Comparison of ENCODE assay signal across 13 mouse cellular contexts in the genomic region with DNA sequence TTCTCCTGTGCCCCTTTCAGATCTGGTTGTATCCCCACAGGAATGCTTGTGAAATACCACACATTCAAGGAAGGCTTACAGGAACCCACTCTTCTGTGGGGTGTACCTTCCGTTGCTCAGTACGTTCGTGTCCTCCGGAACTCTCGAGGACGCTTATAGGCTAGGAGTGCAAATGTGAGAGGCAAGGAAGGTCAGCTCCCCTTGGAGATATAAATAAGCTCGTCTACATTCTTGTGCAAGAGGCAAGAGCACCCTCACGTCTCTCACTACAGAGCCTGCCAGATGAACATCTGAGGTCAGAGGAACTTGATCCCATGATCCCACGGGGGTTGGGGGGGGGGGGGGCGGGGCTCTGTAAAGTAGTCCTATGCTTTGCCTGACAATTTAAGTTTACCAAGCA.
DNase-seq lines count a peak whose midpoint lies in the region; ATAC-seq and TF ChIP-seq lines count a peak whose summit lies in the region.
"Had no signal": no experiment of that assay in that cellular context is flagged by ENCODE, and none has a peak within 500 bp of the region (broad histone marks: within the 10 kb centered on the region; RNA-seq: fewer than 3 reads in every experiment).

No protein-coding gene starts in this region.

- intact Hi-C loops in heart, adult 2 months (cut with DNase I): loop anchor here (10.0 kb wide), 1 partner anchor 477 kb away; no protein-coding TSS in a partner anchor
- intact Hi-C loops in heart, postnatal 14 days (cut with DNase I): no loop called here

- no peak overlapping the region for H3K4me3 ChIP-seq in heart, adult 2 months
- no peak overlapping the region for H3K4me3 ChIP-seq in heart, embryonic 11.5 days (ENCODE audit: low read depth, low read length)
- H3K4me3 ChIP-seq: forebrain, embryonic 15.5 days; limb, embryonic 15.5 days; neural tube, embryonic 13.5 days had no signal

- no peak overlapping the region for H3K9ac ChIP-seq in heart, adult 2 months (ENCODE audit: low read depth, low read length)
- no peak overlapping the region for H3K9ac ChIP-seq in heart, embryonic 11.5 days (ENCODE audit: low read depth, low read length)
- H3K9ac ChIP-seq: forebrain, embryonic 15.5 days; limb, embryonic 15.5 days; neural tube, embryonic 13.5 days had no signal

- TF ChIP-seq CTCF in heart, adult 2 months (IDR thresholded peaks at IDR 0.05): no peak

- peak; percentile 65; the same call in 1 of the 2 replicates for TF ChIP-seq EP300 in heart, adult 2 months (IDR thresholded peaks at IDR 0.05; ENCODE audit: insufficient read depth, low read depth, low read length)

- H3K27me3 ChIP-seq in heart, adult 2 months (ENCODE audit: control insufficient read depth, insufficient read depth, low read length): no peaks in the 10 kb centered on the region
- no peaks in the 10 kb centered on the region for H3K27me3 ChIP-seq in heart, embryonic 11.5 days (ENCODE audit: control insufficient read depth, insufficient read depth, low read length)
- H3K27me3 ChIP-seq: forebrain, embryonic 15.5 days; limb, embryonic 15.5 days; neural tube, embryonic 13.5 days had no signal

- peak; percentile 29 to 54 for DNase-seq in heart, adult 2 months
- peak; percentile 55 for DNase-seq in adrenal gland, postnatal 10 days
- peak; percentile 38 for DNase-seq in gastrocnemius, postnatal 25 days
- peak; percentile 13 to 25 for DNase-seq in heart, postnatal 14 days
- no peak for DNase-seq in kidney, adult 11 months
- no peak for DNase-seq in frontal cortex, postnatal 14 days (ENCODE audit: low spot score in 2 of 2)

- TF ChIP-seq POLR2A in heart, adult 2 months (IDR thresholded peaks at IDR 0.05; ENCODE audit: insufficient read depth, low read depth, low read length): peak; percentile 32; the same call in 1 of the 2 replicates

- peaks cover 3% of the 10 kb centered on the region for H3K36me3 ChIP-seq in heart, adult 2 months (ENCODE audit: control insufficient read depth, insufficient read depth, low read length)
- no peaks in the 10 kb centered on the region for H3K36me3 ChIP-seq in heart, embryonic 11.5 days (ENCODE audit: control insufficient read depth, insufficient read depth, low read length)
- H3K36me3 ChIP-seq: forebrain, embryonic 15.5 days; limb, embryonic 15.5 days; neural tube, embryonic 13.5 days had no signal

- no peak overlapping the region for H3K4me2 ChIP-seq in heart, embryonic 11.5 days
- H3K4me2 ChIP-seq: forebrain, embryonic 15.5 days; limb, embryonic 15.5 days; neural tube, embryonic 13.5 days had no signal

- H3K79me2 ChIP-seq in heart, adult 2 months (replicated peaks; ENCODE audit: control insufficient read depth, insufficient read depth, low read length): no peaks in the 10 kb centered on the region

- peak overlapping the region; percentile 87 for H3K27ac ChIP-seq in heart, adult 2 months
- H3K27ac ChIP-seq in heart, embryonic 11.5 days (ENCODE audit: low read depth, low read length): no peak overlapping the region
- H3K27ac ChIP-seq: forebrain, embryonic 15.5 days; limb, embryonic 15.5 days; macrophage; neural tube, embryonic 13.5 days had no signal

- H3K4me1 ChIP-seq in heart, adult 2 months (ENCODE audit: control insufficient read depth, insufficient read depth, low read length): peaks cover 1% of the 10 kb centered on the region
- H3K4me1 ChIP-seq in heart, embryonic 11.5 days (ENCODE audit: control insufficient read depth, insufficient read depth, low read length): no peaks in the 10 kb centered on the region
- H3K4me1 ChIP-seq: forebrain, embryonic 15.5 days; limb, embryonic 15.5 days; neural tube, embryonic 13.5 days had no signal

- ATAC-seq in heart, embryonic 11.5 days (replicated peaks; ENCODE audit: insufficient number of reproducible peaks, low FRiP score, low TSS enrichment): no peak
- ATAC-seq: forebrain, embryonic 15.5 days; intestine, embryonic 16.5 days; midbrain, embryonic 16.5 days had no signal

- 31% methylated on average over 10 of the region's 10 CpGs for WGBS in heart, adult 2 months
- 44% methylated on average over 10 of the region's 10 CpGs for WGBS in heart, embryonic 11.5 days (ENCODE audit: insufficient replicate concordance)

- H3K9me3 ChIP-seq in heart, embryonic 11.5 days (replicated peaks; ENCODE audit: control insufficient read depth, low read length): no peaks in the 10 kb centered on the region
- H3K9me3 ChIP-seq: forebrain, embryonic 15.5 days; limb, embryonic 15.5 days; neural tube, embryonic 13.5 days had no signal

Comparison
In these comparisons a context has a peak if more than half of its experiments do, and no peak if none do; other contexts are left out.
1. DNase-seq: peak in heart, adult 2 months (2 of 2), adrenal gland, postnatal 10 days (single experiment), gastrocnemius, postnatal 25 days (single experiment) and heart, postnatal 14 days (2 of 2); none in kidney, adult 11 months (single experiment) and frontal cortex, postnatal 14 days (0 of 2).